Mouse (Mus musculus) cerebellum, adult 18-20 months (tissue): ENCODE measurements around the gene Snrpf.
"Not testable (repeated sequence)": the region's sequence is repeated elsewhere in the genome, so short reads cannot be mapped to it uniquely, and the experiment has no call there.

ENCODE experiments used
- DNase-seq, 2 experiments: peaks; one replicate each; pipeline ENCODE4 v3.0.0; 2021

The Snrpf gene

DNA sequence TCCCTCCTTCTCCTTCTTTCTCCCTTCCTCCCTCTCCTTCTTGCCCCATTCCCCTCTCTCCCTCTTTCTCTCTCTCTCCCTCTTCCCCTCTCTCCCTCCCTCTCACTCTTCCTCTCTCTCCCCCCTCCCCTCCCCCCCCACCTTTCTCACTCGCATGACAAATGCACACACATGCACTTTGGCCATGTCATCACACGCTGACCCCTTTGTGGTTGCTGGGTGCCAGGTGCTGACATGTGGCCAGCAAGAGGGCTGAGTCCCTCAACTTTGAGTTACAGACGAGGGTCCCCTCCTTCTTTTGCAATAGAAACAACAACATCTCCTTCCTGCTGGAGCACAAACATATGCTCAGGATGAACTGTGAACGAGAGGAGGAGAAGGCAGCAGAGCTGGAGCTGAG, 14.5 kb downstream of the Snrpf start:
- no peak for DNase-seq

DNA sequence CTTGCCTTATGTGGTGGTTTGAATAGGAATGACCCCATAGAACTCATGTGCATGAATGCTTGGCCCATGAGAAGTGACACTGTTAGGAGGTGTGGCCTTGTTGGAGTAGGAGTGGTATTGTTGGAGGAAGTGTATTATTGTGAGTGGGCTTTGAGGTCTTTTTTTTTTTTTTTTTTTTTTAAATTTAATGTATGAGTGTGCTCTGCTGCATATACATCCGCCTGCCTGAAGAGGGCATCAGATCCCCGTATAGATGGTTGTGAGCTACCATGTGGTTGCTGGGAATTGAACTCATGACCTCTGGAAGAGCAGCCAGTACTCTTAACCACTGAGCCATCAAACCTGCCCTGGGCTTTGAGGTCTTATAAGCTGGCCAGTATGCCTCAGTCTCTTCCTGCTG, 17.3 kb downstream of the Snrpf start:
- DNase-seq = no peak

DNA sequence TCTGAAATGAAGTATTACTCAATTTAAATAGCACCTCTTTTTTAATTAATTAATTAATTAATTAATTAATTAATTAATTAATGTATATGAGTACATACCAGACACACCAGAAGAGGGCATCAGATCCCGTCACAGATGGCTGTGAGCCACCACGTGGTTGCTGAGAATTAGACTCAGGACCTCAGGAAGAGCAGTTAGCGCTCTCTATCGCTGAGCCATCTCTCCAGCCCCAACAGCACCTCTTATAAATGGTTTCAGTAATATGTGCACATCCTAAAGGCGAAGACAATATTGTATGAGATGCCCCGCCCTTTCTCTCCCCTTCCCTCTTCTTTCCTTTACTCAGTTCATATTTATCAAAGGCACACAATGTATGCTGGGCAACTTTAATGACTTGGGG, 20.8 kb downstream of the Snrpf start:
- DNase-seq = no peak

DNA sequence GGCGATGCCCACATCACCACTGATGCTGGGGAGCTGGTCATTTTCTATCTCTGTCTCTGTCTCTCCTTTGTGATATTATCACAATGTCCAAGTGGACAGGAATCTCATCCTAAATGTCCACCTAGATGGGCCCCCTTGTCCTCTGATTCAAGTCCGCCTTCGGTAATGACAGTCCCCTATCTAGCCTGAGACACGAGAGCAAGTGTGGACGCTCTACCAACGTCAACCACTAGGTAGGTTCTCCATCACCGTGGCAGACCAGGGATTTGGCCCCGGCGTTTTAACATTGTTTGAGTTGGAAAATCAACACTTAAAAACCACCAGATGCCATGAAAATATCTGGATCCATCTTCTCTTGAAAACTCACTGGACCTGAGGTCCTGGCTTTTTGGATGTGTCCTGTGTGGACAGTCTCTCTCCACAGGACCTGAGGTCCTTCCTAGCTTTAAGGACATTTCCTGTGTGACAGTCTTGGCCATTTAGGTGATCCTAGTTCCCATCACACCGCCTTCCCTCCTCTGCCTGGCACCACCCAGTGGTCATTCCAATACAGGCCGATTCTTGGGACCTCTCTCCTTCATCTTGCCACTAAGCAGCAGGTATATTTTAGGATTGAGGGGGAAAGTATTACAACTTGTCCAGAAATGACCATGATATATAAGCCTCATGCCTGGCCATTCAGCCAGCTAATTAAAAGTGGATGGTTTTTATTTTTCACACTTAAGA, 21.5 kb downstream of the Snrpf start:
- no peak for DNase-seq

DNA sequence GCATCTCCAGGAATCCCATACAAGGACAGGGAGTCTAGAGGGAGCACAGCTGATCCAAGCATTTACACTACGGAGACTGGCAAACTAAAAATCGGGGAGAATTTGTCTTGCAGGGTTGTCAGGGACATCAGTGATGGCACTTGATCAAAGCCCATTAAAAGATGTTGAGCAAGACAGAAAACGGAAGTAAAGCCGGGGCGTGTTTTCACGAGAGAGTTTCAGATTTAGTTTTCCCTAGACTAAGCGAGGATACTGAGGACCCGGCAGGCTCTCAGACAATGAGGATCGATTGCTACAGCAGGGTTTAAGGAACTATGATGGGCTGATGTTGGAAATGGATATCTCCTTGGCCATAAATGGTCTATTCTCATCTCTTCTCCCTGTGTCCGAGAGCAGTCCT, 22.4 kb downstream of the Snrpf start:
- no peak for DNase-seq

DNA sequence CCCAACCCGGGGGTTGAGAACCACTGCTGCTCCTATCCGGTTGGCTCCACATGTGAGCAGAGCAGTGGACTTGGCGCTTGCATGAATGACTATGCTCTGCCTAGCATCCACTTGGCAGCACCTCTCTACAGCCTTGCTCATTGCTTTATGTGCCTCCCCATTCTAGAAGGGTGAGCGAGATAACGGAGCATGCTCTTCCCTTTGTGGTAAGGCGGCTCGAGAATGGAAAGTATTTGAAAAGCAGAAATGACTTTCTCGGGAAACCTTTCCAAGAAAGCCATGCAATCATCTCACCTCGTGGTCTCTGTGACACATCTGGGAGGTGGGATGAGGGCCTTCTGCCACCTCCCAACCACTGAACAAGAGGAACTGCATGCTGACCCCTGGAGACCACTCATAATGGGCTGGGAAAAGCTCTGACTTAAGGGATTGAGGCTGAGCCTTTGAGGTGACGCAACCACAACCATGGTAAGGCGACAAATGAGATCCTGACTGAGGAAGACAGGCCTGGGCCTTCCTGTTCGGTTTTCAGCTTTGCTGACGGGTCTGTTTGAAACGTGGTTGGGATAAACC, 24.9 kb downstream of the Snrpf start:
- no peak for DNase-seq

DNA sequence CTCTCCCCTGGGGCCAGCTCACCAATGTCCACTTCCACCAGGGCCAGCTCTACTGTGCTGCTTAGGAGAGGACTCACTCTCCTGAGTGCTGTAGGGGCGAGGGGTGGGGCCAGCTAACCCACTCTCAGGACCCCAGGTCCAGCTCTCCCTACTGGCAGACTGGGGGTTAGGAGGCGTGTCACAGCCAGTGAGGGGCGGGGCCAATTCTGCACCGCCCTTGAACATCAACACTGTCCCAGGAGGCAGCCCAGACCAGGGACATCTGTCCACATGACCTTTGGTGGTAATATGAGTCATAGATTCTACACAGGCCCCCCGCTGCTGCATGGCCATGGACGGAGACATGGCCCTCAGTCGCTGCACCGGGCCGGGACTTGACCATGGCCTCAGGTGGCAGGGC, 29.7 kb downstream of the Snrpf start:
- no peak for DNase-seq

DNA sequence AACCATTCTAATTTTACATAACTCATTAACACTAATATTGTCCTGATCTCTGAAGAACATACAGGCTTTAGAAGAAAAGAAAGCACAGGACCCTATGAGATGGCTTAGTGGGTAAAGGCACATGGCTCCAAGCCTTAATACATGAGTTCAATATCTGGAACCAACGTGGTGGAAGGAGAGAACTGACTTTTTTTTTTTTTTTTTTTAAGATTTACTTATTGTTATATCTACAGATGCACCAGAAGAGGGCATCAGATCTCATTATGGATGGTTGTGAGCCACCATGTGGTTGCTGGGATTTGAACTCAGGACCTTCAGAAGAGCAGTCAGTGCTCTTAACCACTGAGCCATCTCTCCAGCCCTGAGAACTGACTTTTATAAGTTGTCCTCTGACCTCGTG, 31.5 kb downstream of the Snrpf start:
- not testable (repeated sequence) for DNase-seq

DNA sequence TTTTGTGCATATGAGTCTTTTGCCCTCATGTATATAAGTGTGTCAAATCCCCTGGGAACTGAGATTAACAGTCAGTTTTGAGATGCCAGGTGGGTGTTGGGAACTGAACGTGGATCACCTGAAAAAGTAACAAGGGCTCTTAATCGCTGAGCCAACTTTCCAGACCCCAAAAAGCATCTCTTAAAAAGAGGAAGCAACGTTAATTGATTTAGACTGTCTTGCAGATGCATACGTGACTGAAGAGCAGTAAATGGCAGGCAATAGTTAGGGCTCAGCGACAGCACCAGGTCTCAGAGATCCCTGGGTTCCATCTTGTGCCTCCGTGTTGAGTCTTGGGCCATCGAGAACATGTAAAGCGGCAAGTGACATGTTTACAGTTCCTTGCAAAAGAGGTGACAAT, 36.9 kb downstream of the Snrpf start:
- no peak for DNase-seq

DNA sequence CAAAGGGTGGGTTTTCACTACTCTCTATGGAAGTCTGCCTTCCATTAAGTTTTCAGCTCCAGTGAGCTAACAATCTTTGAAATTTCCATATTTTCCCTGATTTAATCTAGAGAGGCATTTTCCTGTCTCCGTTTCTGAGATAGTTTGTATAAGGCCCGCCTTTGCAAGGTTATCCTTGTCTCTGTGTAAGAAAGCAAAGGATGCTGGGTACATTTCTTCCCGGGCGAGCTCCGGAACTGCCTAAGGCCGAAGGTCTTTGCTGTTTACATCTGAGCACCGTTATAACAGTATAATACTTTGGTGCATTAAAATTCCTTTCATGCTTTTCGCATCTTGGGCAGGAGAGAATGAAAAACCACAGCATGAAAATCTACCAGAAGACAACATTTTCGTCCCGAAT, 39.7 kb downstream of the Snrpf start:
- no peak for DNase-seq

DNA sequence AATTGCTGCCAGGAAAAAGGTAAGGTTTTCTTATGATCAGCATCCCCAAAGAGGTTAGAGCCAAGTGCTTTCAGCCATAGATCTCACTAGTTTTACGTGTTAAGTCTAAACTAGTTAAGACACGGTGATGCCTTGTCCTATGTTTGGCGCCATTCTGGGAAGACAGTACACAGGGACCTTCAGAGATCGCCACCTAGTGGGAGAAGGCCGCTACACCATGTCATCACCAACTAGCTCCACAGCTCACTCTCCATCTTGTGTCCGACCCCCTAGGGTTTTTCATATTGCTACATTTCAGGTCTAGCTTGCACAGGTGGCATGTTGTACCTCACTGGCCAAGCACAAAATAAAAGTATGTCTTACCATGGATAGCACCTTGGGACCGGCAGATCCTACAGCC, 40.5 kb downstream of the Snrpf start:
- DNase-seq = peak; percentile 83 to 84

DNA sequence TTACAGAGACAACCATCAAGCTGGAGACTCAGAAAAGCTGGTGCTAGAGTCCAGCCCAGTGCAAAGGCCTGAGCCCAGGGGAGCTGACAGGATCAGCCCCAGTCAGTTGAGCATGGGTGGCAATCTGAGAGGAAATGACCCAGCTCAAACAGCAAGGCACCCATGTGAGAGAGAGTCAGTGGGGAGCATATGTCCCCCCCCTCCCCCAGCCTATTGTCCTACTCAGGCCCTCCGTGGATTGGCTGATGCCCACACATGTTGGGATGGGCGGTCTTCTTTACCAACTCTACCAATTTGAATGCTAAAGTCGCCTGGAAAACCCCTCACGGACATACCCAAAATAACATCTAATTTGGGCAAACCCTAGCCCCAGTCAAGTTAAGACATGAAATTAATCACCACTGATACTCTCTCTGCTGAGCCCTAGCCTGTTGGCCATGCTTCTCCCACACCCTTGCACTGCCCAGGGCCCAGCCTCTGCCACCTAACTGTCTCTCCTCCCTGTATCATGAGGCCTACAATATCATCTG, 41.7 kb downstream of the Snrpf start:
- no peak for DNase-seq

DNA sequence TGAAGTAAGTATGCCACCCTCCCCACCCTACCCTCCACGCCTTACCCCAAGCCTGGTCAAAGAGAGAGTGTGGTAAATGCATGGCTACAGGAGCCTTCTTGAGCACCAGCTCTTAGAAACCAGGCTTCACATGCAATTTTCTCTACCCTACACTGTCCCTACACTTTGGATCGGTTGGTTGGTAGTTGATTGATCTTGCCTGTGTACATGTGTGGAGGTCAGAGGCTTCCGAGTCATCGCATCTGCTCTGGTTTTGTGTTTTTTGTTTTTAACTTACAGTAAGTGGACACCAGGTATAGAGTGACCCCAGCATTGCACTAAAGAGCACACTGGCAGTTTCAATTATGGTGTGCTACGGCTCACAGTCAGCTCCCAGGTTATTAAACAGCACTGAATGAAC, 45.3 kb downstream of the Snrpf start:
- DNase-seq = no peak

DNA sequence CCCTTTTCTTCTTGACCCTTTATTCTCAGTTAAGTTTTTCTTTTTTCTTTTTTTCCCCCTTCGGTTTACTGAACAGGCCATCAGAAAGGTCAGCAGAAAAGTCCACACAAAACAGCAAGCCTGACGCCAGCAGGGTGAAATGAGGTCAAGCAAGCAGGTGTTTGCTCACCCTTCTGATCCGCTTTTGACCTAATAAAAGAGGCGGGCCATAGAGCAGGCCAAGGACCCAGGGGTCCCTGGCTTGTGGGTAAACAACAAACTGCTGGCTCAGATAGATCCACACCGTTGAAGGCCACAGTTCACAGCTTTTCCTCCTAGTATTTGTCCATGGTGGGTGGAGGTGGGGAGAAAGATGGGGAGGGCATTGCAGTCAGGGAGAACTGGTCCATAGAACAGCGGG, 46.3 kb downstream of the Snrpf start:
- DNase-seq = no peak

DNA sequence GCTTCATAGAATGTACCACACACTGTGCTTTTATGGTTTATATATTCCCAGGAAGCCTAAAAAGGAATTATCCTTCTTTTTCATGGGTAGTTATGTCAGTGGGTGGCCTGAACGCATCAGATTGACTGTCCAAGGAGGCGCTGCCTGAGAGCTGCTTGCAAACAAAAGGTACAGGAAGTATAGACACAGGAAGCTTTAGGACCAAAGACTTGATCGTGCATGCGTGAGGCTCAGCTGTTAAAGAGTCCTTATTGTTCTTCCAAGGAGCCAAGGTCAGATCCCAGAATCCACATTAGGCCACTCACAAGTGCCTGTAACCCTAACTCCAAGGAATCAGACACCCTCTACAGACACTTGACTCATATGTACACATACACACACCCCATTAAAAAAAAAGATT, 47.1 kb downstream of the Snrpf start:
- DNase-seq = no peak

DNA sequence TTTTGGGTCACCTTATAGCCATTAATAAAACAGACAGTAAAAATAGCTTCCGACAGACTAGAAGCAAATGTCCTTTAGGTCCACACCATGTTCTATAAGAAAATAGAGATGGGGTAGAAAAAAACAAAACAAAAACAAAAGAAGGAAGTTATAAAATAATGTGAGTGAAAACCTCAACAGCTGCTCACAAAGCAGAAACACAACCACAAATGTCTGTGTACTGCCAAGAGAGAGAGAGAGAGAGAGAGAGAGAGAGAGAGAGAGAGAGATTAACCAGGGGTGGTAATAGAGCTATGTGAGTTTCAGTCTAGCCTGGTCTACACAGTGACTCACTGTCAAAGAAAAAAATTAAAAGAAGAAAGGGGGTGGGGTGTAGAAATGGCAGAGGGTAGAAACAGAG, 47.9 kb downstream of the Snrpf start:
- DNase-seq = no peak

DNA sequence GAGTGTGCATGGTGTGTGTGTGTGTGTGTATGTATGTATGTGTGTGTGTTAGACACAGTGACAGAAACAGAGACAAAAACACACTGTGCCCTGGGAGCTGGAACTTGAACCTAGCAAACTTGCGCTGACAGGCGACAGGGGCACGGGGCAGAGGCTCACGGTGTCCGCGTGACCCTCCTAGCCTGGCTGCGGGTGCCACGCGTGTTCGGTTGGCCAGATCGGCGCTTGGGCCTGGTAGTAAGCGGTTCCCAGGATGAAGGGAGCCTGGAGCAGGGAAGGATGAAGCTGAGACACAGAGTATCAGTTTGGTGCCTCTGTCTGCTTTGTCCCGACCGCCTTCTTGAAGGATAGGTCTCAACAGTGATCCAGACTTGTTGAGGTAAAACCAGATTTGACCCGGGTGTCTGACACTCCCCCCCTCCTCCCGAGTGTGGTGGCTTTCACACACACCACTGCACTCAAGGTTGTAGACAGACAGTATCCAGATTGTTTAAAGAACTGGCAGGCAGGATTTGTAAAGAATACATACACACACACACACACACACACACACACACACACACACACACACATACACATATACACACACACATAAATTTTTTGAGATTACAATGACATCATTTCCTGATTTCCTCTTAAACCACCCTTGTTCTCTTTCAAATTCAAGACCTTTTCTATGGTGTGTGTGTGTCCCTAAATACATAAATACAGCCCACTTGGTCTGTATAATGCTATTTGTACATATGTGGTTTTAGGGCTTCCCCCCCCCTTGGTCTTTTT, 48.9 kb downstream of the Snrpf start, which contains the start of gene Ccdc38:
Ccdc38 (plus strand) TSS at position 202 of the 780 bp plus-strand sequence.
- DNase-seq = no peak

DNA sequence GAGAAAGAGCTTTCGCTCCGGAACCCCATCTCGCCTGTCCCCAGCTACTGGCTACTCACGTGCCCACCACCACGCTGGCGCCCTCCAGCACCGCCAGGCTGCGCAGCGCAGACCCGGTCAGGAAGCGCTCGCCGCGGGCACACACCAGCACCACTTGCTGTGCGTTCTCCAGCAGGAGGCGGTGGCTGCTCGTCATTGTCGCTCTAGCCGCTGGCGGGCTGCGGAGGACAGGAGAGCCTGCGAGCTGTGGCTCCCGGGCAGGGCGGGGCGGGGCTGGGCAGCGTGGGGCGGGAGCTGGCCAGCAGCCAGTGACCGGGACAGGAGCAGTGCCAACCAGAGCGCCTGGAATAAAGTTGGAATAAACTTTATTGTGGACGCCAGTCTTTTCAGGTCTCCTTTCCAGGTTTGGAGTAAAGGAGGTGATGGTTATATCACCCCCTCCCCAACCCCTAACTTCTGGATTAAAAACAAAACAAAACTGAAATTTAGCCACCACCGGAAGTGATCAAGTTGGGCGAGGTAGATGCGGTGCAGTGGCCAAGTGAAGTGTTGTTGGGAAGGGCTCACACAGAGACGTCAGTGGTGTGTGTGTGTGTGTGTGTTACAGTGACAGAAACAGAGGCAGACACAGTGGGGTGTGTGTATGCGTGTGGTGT, 49.6 kb downstream of the Snrpf start, which contains the start of gene Amdhd1:
Amdhd1 (minus strand) TSS at position 259 of the 656 bp plus-strand sequence.
- DNase-seq = peak; percentile 62

DNA sequence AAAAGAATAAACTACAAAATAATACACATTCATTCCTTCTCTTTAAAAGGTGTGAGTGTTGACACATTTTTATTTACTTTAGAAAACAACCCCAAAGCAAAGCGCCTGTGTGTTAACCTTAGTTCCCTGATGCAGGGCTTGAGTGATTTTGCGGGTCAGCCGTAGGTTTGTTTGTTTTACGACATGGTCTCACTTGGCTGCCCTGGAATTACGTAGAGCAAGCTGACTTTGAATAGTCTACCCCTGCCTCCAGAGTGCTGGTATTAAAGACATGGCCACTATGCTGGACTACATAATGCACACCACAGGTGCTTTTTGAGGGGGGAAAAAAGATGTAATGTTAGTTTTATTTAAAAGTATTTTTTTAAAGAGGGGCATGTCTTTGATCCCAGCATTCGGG, 50.7 kb downstream of the Snrpf start:
- no peak for DNase-seq

DNA sequence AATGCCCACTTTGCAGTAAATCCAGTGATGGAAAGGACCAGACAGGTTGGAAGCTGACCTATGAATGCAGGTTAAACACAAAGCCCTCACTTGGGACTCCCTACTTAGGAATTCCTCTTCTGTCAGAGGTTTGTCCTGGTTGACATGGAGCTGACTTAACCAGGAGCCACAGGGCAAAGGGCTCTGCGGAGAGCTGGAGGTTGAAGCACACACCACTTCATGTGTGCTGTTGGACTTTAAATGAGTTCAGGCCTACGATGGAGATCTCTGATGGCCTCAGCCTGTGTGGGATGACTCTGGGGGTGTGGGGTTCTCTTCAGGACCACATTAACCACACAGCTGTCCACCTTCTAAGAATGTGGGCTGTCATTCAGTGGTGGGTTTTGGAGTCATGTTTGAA, 51.2 kb downstream of the Snrpf start:
- no peak for DNase-seq
